In the genomic region with DNA sequence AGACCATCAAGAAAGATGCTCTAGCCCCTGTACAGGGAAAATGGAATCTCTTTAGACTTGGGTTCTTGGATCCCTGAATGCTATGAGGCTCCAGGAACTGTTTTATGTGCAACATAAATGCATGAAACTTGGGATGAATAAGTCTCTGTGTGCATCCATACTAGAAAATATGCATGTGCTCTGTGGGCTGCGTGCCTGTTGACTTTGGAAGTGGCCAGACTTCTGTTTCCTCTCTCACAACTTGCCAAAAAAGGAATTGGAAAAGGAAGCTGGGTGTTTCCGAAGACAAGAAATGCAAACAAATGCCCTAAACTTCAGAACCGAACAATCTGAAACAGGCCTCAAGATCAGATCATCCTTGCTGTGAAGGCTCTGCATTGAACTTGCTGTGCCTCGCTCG, we compare ENCODE assay signal across 28 mouse cellular contexts. TPM values are rescaled to one million over a fixed set of nuclear protein-coding genes. Genes with fewer than 3 reads are reported as not detected.
DNase-seq lines count a peak whose midpoint lies in the region; ATAC-seq and TF ChIP-seq lines count a peak whose summit lies in the region.
"Had no signal": no experiment of that assay in that cellular context is flagged by ENCODE, and none has a peak within 500 bp of the region (broad histone marks: within the 10 kb centered on the region; RNA-seq: fewer than 3 reads in every experiment).

No protein-coding gene starts in this region.

- peak; percentile 74 for DNase-seq in forebrain, postnatal 0 days
- no peak for DNase-seq in forebrain, embryonic 14.5 days (ENCODE audit: low spot score)
- peak; percentile 6 for DNase-seq in liver, adult 2 months (ENCODE audit: extremely low read depth, low read depth, low spot score)
- no peak for DNase-seq in liver, embryonic 11.5 days (ENCODE audit: low spot score)
- DNase-seq in hindbrain, embryonic 11.5 days (ENCODE audit: low spot score) = no peak
- DNase-seq: adrenal gland, postnatal 25 days; cerebellum, adult 11-12 months; cerebellum, postnatal 25 days; embryo, embryonic 11 days; gastrocnemius, postnatal 14 days; heart, adult 2 months; kidney, postnatal 36 days; layer of hippocampus, adult 9-11 months; lung, postnatal 36 days; spleen, adult 18-20 months; thymus, adult 18-20 months; thymus, postnatal 4 days had no signal

- TF ChIP-seq CTCF in forebrain, postnatal 0 days (IDR thresholded peaks at IDR 0.05; ENCODE audit: low read depth) = no peak
- no peak for TF ChIP-seq CTCF in liver, adult 2 months (IDR thresholded peaks at IDR 0.05; ENCODE audit: low read depth, low read length)

- no peak overlapping the region for H3K4me3 ChIP-seq in forebrain, postnatal 0 days (ENCODE audit: low read depth, low read length)
- no peak overlapping the region for H3K4me3 ChIP-seq in forebrain, embryonic 14.5 days (ENCODE audit: low read depth, low read length)
- H3K4me3 ChIP-seq in intestine, embryonic 16.5 days (ENCODE audit: low read length) = no peak overlapping the region
- H3K4me3 ChIP-seq in intestine, embryonic 15.5 days (replicated peaks) = no peak overlapping the region
- H3K4me3 ChIP-seq in liver, adult 2 months (ENCODE audit: insufficient read depth, low read depth, low read length) = no peak overlapping the region
- H3K4me3 ChIP-seq in liver, embryonic 11.5 days (ENCODE audit: low read depth, low read length) = no peak overlapping the region
- H3K4me3 ChIP-seq in embryonic facial prominence, embryonic 15.5 days (replicated peaks) = no peak overlapping the region
- no peak overlapping the region for H3K4me3 ChIP-seq in hindbrain, embryonic 11.5 days (ENCODE audit: low read depth, low read length)
- H3K4me3 ChIP-seq: erythroblast, embryonic 14.5 days; forebrain, embryonic 13.5 days; heart, adult 2 months; hindbrain, embryonic 12.5 days; left cerebral cortex, adult 2 months; midbrain, embryonic 15.5 days; myocyte had no signal

- no peaks in the 10 kb centered on the region for H3K9me3 ChIP-seq in forebrain, postnatal 0 days (ENCODE audit: low read length)
- no peaks in the 10 kb centered on the region for H3K9me3 ChIP-seq in forebrain, embryonic 14.5 days (replicated peaks; ENCODE audit: control insufficient read depth, low read length)
- H3K9me3 ChIP-seq in intestine, embryonic 16.5 days (ENCODE audit: control insufficient read depth, low read length) = no peaks in the 10 kb centered on the region
- no peaks in the 10 kb centered on the region for H3K9me3 ChIP-seq in intestine, embryonic 15.5 days
- no peaks in the 10 kb centered on the region for H3K9me3 ChIP-seq in liver, embryonic 11.5 days (ENCODE audit: control insufficient read depth, low read length)
- no peaks in the 10 kb centered on the region for H3K9me3 ChIP-seq in embryonic facial prominence, embryonic 15.5 days (replicated peaks)
- H3K9me3 ChIP-seq in hindbrain, embryonic 11.5 days (ENCODE audit: control insufficient read depth, low read length) = no peaks in the 10 kb centered on the region
- H3K9me3 ChIP-seq: forebrain, embryonic 13.5 days; hindbrain, embryonic 12.5 days; midbrain, embryonic 15.5 days had no signal

- no peak overlapping the region for H3K4me2 ChIP-seq in forebrain, postnatal 0 days (ENCODE audit: low read depth)
- H3K4me2 ChIP-seq in forebrain, embryonic 14.5 days (ENCODE audit: low read length) = no peak overlapping the region
- H3K4me2 ChIP-seq in intestine, embryonic 16.5 days (ENCODE audit: low read depth, low read length) = no peak overlapping the region
- H3K4me2 ChIP-seq in intestine, embryonic 15.5 days (replicated peaks) = no peak overlapping the region
- no peak overlapping the region for H3K4me2 ChIP-seq in liver, embryonic 11.5 days
- no peak overlapping the region for H3K4me2 ChIP-seq in embryonic facial prominence, embryonic 15.5 days (replicated peaks)
- H3K4me2 ChIP-seq in hindbrain, embryonic 11.5 days (replicated peaks; ENCODE audit: low read depth, low read length) = no peak overlapping the region
- H3K4me2 ChIP-seq: forebrain, embryonic 13.5 days; hindbrain, embryonic 12.5 days; midbrain, embryonic 15.5 days had no signal

- no peak for TF ChIP-seq POLR2A in liver, adult 2 months (IDR thresholded peaks at IDR 0.05; ENCODE audit: extremely low read depth, insufficient read depth, low read length)

- no peaks in the 10 kb centered on the region for H3K79me2 ChIP-seq in liver, adult 2 months (ENCODE audit: control insufficient read depth, insufficient read depth, low read length)

- no peaks in the 10 kb centered on the region for H3K4me1 ChIP-seq in forebrain, postnatal 0 days (ENCODE audit: insufficient read depth)
- H3K4me1 ChIP-seq in forebrain, embryonic 14.5 days (ENCODE audit: control insufficient read depth, insufficient read depth, low read length) = no peaks in the 10 kb centered on the region
- H3K4me1 ChIP-seq in intestine, embryonic 16.5 days (ENCODE audit: control insufficient read depth, insufficient read depth, low read length) = no peaks in the 10 kb centered on the region
- no peaks in the 10 kb centered on the region for H3K4me1 ChIP-seq in intestine, embryonic 15.5 days (replicated peaks)
- H3K4me1 ChIP-seq in liver, adult 2 months (ENCODE audit: control insufficient read depth, insufficient read depth, low read length) = no peaks in the 10 kb centered on the region
- H3K4me1 ChIP-seq in liver, embryonic 11.5 days (replicated peaks; ENCODE audit: control insufficient read depth, insufficient read depth, low read length) = no peaks in the 10 kb centered on the region
- H3K4me1 ChIP-seq in embryonic facial prominence, embryonic 15.5 days = peaks cover 14% of the 10 kb centered on the region
- no peaks in the 10 kb centered on the region for H3K4me1 ChIP-seq in hindbrain, embryonic 11.5 days (replicated peaks; ENCODE audit: control insufficient read depth, insufficient read depth, low read length)
- H3K4me1 ChIP-seq: midbrain, embryonic 15.5 days had no signal

- WGBS in forebrain, postnatal 0 days = 59% methylated on average over 5 of the region's 5 CpGs
- 81% methylated on average over 5 of the region's 5 CpGs for WGBS in forebrain, embryonic 14.5 days
- WGBS in intestine, embryonic 16.5 days = 62% methylated on average over 5 of the region's 5 CpGs
- WGBS in intestine, embryonic 15.5 days = 52% methylated on average over 5 of the region's 5 CpGs
- 70% methylated on average over 5 of the region's 5 CpGs for WGBS in liver, adult 2 months
- WGBS in liver, embryonic 11.5 days = 70% methylated on average over 5 of the region's 5 CpGs
- WGBS in embryonic facial prominence, embryonic 15.5 days = 57% methylated on average over 5 of the region's 5 CpGs
- WGBS in hindbrain, embryonic 11.5 days = 86% methylated on average over 5 of the region's 5 CpGs

- peak; percentile 53; the same call in 1 of the 2 replicates for ATAC-seq in forebrain, postnatal 0 days
- ATAC-seq in forebrain, embryonic 14.5 days = no peak
- no peak for ATAC-seq in intestine, embryonic 16.5 days
- ATAC-seq in intestine, embryonic 15.5 days = no peak
- ATAC-seq in liver, embryonic 11.5 days (replicated peaks; ENCODE audit: low FRiP score) = no peak
- no peak for ATAC-seq in embryonic facial prominence, embryonic 15.5 days (ENCODE audit: insufficient number of reproducible peaks, low FRiP score, low TSS enrichment, low read depth)
- ATAC-seq in hindbrain, embryonic 11.5 days (ENCODE audit: low FRiP score) = no peak
- ATAC-seq: forebrain, embryonic 13.5 days; midbrain, embryonic 15.5 days had no signal

- H3K27ac ChIP-seq in forebrain, postnatal 0 days (ENCODE audit: low read depth, low read length) = no peak overlapping the region
- no peak overlapping the region for H3K27ac ChIP-seq in forebrain, embryonic 14.5 days (ENCODE audit: low read depth, low read length)
- peak overlapping the region; percentile 7; the same call in 1 of the 2 replicates for H3K27ac ChIP-seq in intestine, embryonic 16.5 days (ENCODE audit: low read length)
- no peak overlapping the region for H3K27ac ChIP-seq in intestine, embryonic 15.5 days
- H3K27ac ChIP-seq in liver, adult 2 months (replicated peaks; ENCODE audit: insufficient read depth, low read depth, low read length) = no peak overlapping the region
- no peak overlapping the region for H3K27ac ChIP-seq in liver, embryonic 11.5 days (ENCODE audit: low read depth, low read length)
- peak overlapping the region; percentile 19; the same call in 1 of the 2 replicates for H3K27ac ChIP-seq in embryonic facial prominence, embryonic 15.5 days (replicated peaks)
- no peak overlapping the region for H3K27ac ChIP-seq in hindbrain, embryonic 11.5 days (ENCODE audit: low read depth, low read length)
- H3K27ac ChIP-seq: forebrain, embryonic 13.5 days; heart, adult 2 months; hindbrain, embryonic 12.5 days; left cerebral cortex, adult 2 months; midbrain, embryonic 15.5 days had no signal

- no peaks in the 10 kb centered on the region for H3K27me3 ChIP-seq in forebrain, postnatal 0 days (ENCODE audit: insufficient read depth, low read length)
- no peaks in the 10 kb centered on the region for H3K27me3 ChIP-seq in forebrain, embryonic 14.5 days (replicated peaks; ENCODE audit: control insufficient read depth, insufficient read depth, low read length)
- no peaks in the 10 kb centered on the region for H3K27me3 ChIP-seq in intestine, embryonic 16.5 days (replicated peaks; ENCODE audit: control insufficient read depth, insufficient read depth, low read length)
- H3K27me3 ChIP-seq in intestine, embryonic 15.5 days (replicated peaks) = no peaks in the 10 kb centered on the region
- H3K27me3 ChIP-seq in liver, adult 2 months (ENCODE audit: control insufficient read depth, insufficient read depth, low read length) = no peaks in the 10 kb centered on the region
- no peaks in the 10 kb centered on the region for H3K27me3 ChIP-seq in liver, embryonic 11.5 days (replicated peaks; ENCODE audit: control insufficient read depth, insufficient read depth, low read length)
- H3K27me3 ChIP-seq in embryonic facial prominence, embryonic 15.5 days = no peaks in the 10 kb centered on the region
- no peaks in the 10 kb centered on the region for H3K27me3 ChIP-seq in hindbrain, embryonic 11.5 days (ENCODE audit: control insufficient read depth, insufficient read depth, low read length)
- H3K27me3 ChIP-seq: forebrain, embryonic 13.5 days; hindbrain, embryonic 12.5 days; midbrain, embryonic 15.5 days had no signal

- no peak overlapping the region for H3K9ac ChIP-seq in forebrain, postnatal 0 days
- no peak overlapping the region for H3K9ac ChIP-seq in forebrain, embryonic 14.5 days (ENCODE audit: low read length)
- no peak overlapping the region for H3K9ac ChIP-seq in intestine, embryonic 16.5 days (ENCODE audit: low read depth, low read length)
- H3K9ac ChIP-seq in intestine, embryonic 15.5 days = no peak overlapping the region
- no peak overlapping the region for H3K9ac ChIP-seq in liver, adult 2 months (ENCODE audit: low read depth, low read length)
- no peak overlapping the region for H3K9ac ChIP-seq in liver, embryonic 11.5 days (ENCODE audit: low read depth, low read length)
- no peak overlapping the region for H3K9ac ChIP-seq in embryonic facial prominence, embryonic 15.5 days
- no peak overlapping the region for H3K9ac ChIP-seq in hindbrain, embryonic 11.5 days (ENCODE audit: low read depth, low read length)
- H3K9ac ChIP-seq: forebrain, embryonic 13.5 days; hindbrain, embryonic 12.5 days; midbrain, embryonic 15.5 days had no signal

- no peaks in the 10 kb centered on the region for H3K36me3 ChIP-seq in forebrain, postnatal 0 days (ENCODE audit: insufficient read depth)
- H3K36me3 ChIP-seq in forebrain, embryonic 14.5 days (ENCODE audit: control insufficient read depth, insufficient read depth, low read length) = no peaks in the 10 kb centered on the region
- H3K36me3 ChIP-seq in intestine, embryonic 16.5 days (ENCODE audit: control insufficient read depth, insufficient read depth, low read length) = no peaks in the 10 kb centered on the region
- no peaks in the 10 kb centered on the region for H3K36me3 ChIP-seq in intestine, embryonic 15.5 days
- no peaks in the 10 kb centered on the region for H3K36me3 ChIP-seq in liver, adult 2 months (ENCODE audit: control insufficient read depth, insufficient read depth, low read length)
- no peaks in the 10 kb centered on the region for H3K36me3 ChIP-seq in liver, embryonic 11.5 days (ENCODE audit: control insufficient read depth, insufficient read depth, low read length)
- no peaks in the 10 kb centered on the region for H3K36me3 ChIP-seq in embryonic facial prominence, embryonic 15.5 days
- H3K36me3 ChIP-seq in hindbrain, embryonic 11.5 days (ENCODE audit: control insufficient read depth, insufficient read depth, low read length) = no peaks in the 10 kb centered on the region
- H3K36me3 ChIP-seq: G1E; hindbrain, embryonic 12.5 days; midbrain, embryonic 15.5 days had no signal

RNA-seq across cellular contexts. Expression of a gene that starts 41.2 kb away (rescaled TPM):
- 8.2 and 12.7 TPM in 2 replicates for total RNA-seq in forebrain, postnatal 0 days (2014; rRNA removed)
- 6.9 and 9.9 TPM in 2 replicates for polyA plus RNA-seq in forebrain, postnatal 0 days (2015; fragmentation: Nextera tagmentation; extraction: Ambion mirVana)
- polyA plus RNA-seq in forebrain, embryonic 14.5 days (2014; fragmentation: Nextera tagmentation; extraction: Ambion mirVana) = 9.0 and 11.1 TPM in 2 replicates
- 16.0 and 16.9 TPM in 2 replicates for polyA plus RNA-seq in intestine, embryonic 16.5 days (2015; fragmentation: Nextera tagmentation; extraction: Ambion mirVana)
- polyA plus RNA-seq in intestine, embryonic 15.5 days (2015; fragmentation: Nextera tagmentation; extraction: Ambion mirVana) = 18.2 and 18.6 TPM in 2 replicates
- 10.9 and 12.0 TPM in 2 replicates for total RNA-seq in liver, adult 2 months (2014; rRNA removed)
- 3.3 and 3.4 TPM in 2 replicates for polyA plus RNA-seq in liver, adult 2 months (2012; rRNA removed)
- polyA plus RNA-seq in liver, embryonic 11.5 days (2014; fragmentation: Nextera tagmentation; extraction: Ambion mirVana) = 7.6 and 7.7 TPM in 2 replicates
- polyA plus RNA-seq in embryonic facial prominence, embryonic 15.5 days (2015; fragmentation: Nextera tagmentation; extraction: Ambion mirVana) = 36.6 and 36.7 TPM in 2 replicates
- polyA plus RNA-seq in hindbrain, embryonic 11.5 days (2014; fragmentation: Nextera tagmentation; extraction: Ambion mirVana) = 19.1 and 19.6 TPM in 2 replicates
- total RNA-seq: megakaryocyte-erythroid progenitor cell, adult 5-6 weeks had no signal
- polyA plus RNA-seq: G1E had no signal

Comparison
In these comparisons a context has a peak if more than half of its experiments do, and no peak if none do; other contexts are left out.
1. DNase-seq: peak in forebrain, postnatal 0 days (single experiment) and liver, adult 2 months (single experiment); none in forebrain, embryonic 14.5 days (single experiment), liver, embryonic 11.5 days (single experiment) and hindbrain, embryonic 11.5 days (single experiment).
2. H3K27ac ChIP-seq: peak in intestine, embryonic 16.5 days (single experiment) and embryonic facial prominence, embryonic 15.5 days (single experiment); none in forebrain, postnatal 0 days (single experiment), forebrain, embryonic 14.5 days (single experiment), intestine, embryonic 15.5 days (single experiment), liver, adult 2 months (single experiment), liver, embryonic 11.5 days (single experiment) and hindbrain, embryonic 11.5 days (single experiment).